Mouse (Mus musculus) lung, embryonic 16.5 days (tissue): ENCODE measurements around the gene Atrnl1. TPM values are rescaled to one million over a fixed set of nuclear protein-coding genes. Genes with fewer than 3 reads are reported as not detected.

ENCODE experiments used
- ATAC-seq: fragments of 200-750 bp; cut with Nextera tagmentation; 2 replicates; pipeline ENCODE4 v1.8.0; 2017; ENCODE audit warnings: low read depth, mild to moderate bottlenecking, moderate library complexity
- H3K27ac ChIP-seq: fragments of 300-500 bp; sonication (generic); 2 replicates; pipeline ENCODE4 v1.5.1; 2014; ENCODE audit warnings: mild to moderate bottlenecking, control low read depth, low read length
- H3K27me3 ChIP-seq: fragments of 300-500 bp; sonication (generic); 2 replicates; pipeline ENCODE4 v1.6.1; 2014; ENCODE audit warnings: low read depth, low read length, mixed read lengths; ENCODE audit not compliant: control insufficient read depth, insufficient read depth
- H3K36me3 ChIP-seq: fragments of 300-500 bp; sonication (generic); 2 replicates; pipeline ENCODE4 v1.6.1; 2014; ENCODE audit warnings: low read length; ENCODE audit not compliant: control insufficient read depth, insufficient read depth
- H3K4me1 ChIP-seq: fragments of 300-500 bp; sonication (generic); replicated peaks from 2 replicates; pipeline ENCODE4 v1.6.1; 2014; ENCODE audit warnings: low read length, mixed read lengths; ENCODE audit not compliant: control insufficient read depth, insufficient read depth
- H3K4me2 ChIP-seq: fragments of 300-500 bp; sonication (generic); 2 replicates; pipeline ENCODE4 v1.6.1; 2014; ENCODE audit warnings: low read depth, low read length, control low read depth
- H3K4me3 ChIP-seq: fragments of 300-500 bp; sonication (generic); 2 replicates; pipeline ENCODE4 v1.5.1; 2014; ENCODE audit warnings: mild to moderate bottlenecking, low read length, control low read depth
- H3K9ac ChIP-seq: fragments of 300-500 bp; sonication (generic); 2 replicates; pipeline ENCODE4 v1.6.1; 2014; ENCODE audit warnings: low read length, control low read depth
- H3K9me3 ChIP-seq: fragments of 300-500 bp; sonication (generic); 2 replicates; pipeline ENCODE4 v1.6.1; 2016; ENCODE audit warnings: low read length; ENCODE audit not compliant: control insufficient read depth
- WGBS: fragments of 180-500 bp; shearing (Covaris S2); extraction: QIAGEN DNeasy Blood & Tissue Kit; methylation state at CpG from one replicate; pipeline ENCODE4 v1.1.7; 2014; 5-methylcytosine and 5-hydroxymethylcytosine counted together
- polyA plus RNA-seq: library from polyadenylated mRNA; unstranded; fragments of >200 nt; fragmentation: Nextera tagmentation; extraction: Ambion mirVana; gene quantifications from 2 replicates; pipeline ENCODE4 v1.2.1, GENCODE M21; 2015

The Atrnl1 gene
- polyA plus RNA-seq, 1 experiment from 2014 or later, result 5.0 TPM

DNA sequence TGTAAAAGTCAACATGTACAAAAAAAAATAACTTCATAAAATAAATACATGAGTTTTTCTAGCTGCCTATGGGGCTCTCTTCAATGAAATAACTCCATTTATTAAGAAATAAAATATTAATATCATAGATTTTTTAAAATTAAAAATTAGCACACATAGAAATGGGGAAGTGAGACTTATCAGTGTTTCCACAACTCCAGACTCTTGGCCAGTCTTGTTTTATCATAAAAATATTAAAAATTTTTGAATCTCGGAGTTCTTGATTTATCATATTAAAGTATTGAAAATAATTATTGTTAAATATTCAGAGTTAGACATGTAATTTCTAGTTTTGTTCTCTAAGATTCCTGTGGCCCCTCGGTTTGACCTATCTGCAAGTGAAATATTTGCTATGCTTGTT, 337.7 kb downstream of the Atrnl1 start:
- Histone ChIP-seq H3K27me3 (no peaks in the 10 kb centered on the region), H3K4me2 (no peak overlapping the region), H3K36me3 (no peaks in the 10 kb centered on the region), H3K4me3 (no peak overlapping the region), H3K27ac (no peak overlapping the region), H3K9me3 (no peaks in the 10 kb centered on the region), H3K9ac (no peak overlapping the region), H3K4me1 (peaks cover 3% of the 10 kb centered on the region; the same call in 1 of the 2 replicates)
- 83% methylated on average over 2 of the region's 2 CpGs for WGBS
- ATAC-seq, result no peak

DNA sequence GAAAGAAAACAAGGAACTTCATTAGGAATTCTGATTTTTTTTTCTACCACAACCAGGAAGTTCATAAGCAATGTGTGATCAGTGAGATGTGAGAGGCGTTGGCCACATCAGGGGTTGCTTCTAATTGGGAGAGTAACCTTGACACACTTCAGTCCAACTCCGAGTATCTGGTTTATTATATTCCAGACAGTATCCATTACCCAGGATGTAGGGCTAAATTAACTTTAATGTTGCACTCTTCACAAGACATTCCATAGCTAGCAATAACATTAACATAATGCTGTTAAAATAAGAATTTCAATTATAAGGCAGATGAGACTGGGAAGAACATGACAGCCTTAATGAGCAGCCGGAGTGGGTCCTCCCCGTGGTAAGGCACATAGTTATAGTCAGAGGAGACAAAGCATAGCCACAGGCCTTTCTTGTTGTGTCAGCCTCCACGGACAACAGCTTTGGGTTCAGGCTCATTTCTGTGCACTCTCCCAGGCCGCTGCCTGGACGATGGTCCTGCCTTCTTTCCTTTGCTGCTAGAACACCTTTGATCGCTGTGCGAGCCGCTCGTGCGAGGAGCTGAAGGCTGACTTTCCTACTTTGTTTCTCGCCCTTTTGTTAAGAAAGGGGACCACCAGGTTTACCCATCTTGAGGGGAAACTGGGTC, 338.6 kb downstream of the Atrnl1 start:
- Histone ChIP-seq H3K4me3 (no peak overlapping the region), H3K4me1 (peaks cover 3% of the 10 kb centered on the region; the same call in 1 of the 2 replicates), H3K9ac (no peak overlapping the region), H3K27ac (no peak overlapping the region), H3K9me3 (no peaks in the 10 kb centered on the region), H3K4me2 (no peak overlapping the region), H3K36me3 (no peaks in the 10 kb centered on the region), H3K27me3 (no peaks in the 10 kb centered on the region)
- WGBS, result 86% methylated on average over 13 of the region's 13 CpGs
- no peak for ATAC-seq

DNA sequence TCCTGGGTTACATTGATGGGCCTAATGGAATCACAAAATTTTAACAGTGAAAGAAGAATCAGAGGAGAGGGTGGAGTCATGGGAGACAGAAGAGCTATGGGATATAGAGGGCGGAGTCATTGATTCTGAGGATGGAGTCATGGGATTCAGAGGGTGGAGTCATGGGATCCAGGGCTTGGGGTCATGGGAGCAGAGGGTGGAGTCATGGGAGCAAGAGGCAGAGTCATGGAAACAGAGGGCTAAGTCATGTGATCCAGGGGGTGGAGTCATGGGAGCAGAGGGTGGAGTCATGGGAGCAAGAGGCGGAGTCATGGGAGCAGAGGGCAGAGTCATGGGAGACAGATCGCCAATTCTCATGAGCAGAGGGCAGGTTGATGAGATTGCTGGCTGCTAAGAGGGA, 343.3 kb downstream of the Atrnl1 start:
- 95% methylated on average over 3 of the region's 3 CpGs for WGBS

DNA sequence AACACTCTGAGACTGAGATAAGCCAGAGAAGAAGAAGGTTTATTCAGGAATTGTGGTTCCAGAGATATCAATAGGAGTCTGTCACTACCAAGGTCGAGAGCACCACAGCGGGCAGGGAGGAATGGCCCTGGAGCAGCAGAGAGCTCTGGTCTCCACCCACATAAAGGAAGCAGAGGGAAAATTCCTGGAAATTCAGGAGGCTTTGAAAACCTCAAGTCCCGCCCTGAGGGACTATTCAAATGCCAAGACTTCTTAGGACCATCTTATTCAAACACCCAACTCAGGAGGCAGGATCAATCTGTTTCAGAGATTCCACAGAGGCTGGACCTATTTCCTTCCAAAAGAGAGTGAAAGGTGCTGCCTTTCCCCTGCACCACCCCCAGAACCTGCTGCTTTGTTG, 345.6 kb downstream of the Atrnl1 start:
- no peak overlapping the region for H3K4me2 ChIP-seq
- H3K9me3 ChIP-seq, result no peaks in the 10 kb centered on the region
- ATAC-seq, result no peak
- H3K27me3 ChIP-seq, result no peaks in the 10 kb centered on the region
- no peaks in the 10 kb centered on the region for H3K36me3 ChIP-seq
- no peak overlapping the region for H3K4me3 ChIP-seq
- 84% methylated on average over 3 of the region's 3 CpGs for WGBS
- no peak overlapping the region for H3K27ac ChIP-seq
- H3K9ac ChIP-seq, result no peak overlapping the region
- H3K4me1 ChIP-seq, result peaks cover 3% of the 10 kb centered on the region; the same call in 1 of the 2 replicates

More for the DNA sequence above, 343.3 kb downstream of the Atrnl1 start:
- H3K4me3 ChIP-seq, result no peak overlapping the region
- H3K9ac ChIP-seq, result no peak overlapping the region
- no peaks in the 10 kb centered on the region for H3K27me3 ChIP-seq
- peaks cover 3% of the 10 kb centered on the region; the same call in 1 of the 2 replicates for H3K4me1 ChIP-seq
- H3K4me2 ChIP-seq, result no peak overlapping the region
- H3K27ac ChIP-seq, result no peak overlapping the region
- ATAC-seq, result no peak
- no peaks in the 10 kb centered on the region for H3K9me3 ChIP-seq
- H3K36me3 ChIP-seq, result no peaks in the 10 kb centered on the region

DNA sequence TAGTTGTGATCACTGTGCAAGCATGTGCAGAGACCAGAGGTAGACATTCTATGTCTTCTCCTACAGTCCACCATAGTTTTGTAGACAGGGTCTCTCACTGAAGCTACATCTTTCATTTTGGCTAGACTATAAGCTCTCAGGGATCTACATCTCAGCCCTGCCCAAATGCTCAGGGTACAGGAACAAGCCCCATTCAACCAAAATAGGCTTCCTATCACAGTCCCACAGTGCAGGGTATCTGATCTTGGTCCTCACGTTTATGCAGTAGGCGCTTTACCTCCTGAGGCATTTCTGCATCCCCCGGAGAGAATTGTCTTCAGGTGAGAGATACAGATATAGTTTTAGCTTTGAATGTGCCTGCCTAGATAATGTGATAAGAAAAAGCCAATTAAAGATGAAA, 346.5 kb downstream of the Atrnl1 start:
- H3K4me3 ChIP-seq, result no peak overlapping the region
- WGBS, result 92% methylated on average over 3 of the region's 3 CpGs
- no peaks in the 10 kb centered on the region for H3K27me3 ChIP-seq
- H3K9ac ChIP-seq, result no peak overlapping the region
- ATAC-seq, result no peak
- H3K4me2 ChIP-seq, result no peak overlapping the region
- H3K9me3 ChIP-seq, result no peaks in the 10 kb centered on the region
- peaks cover 3% of the 10 kb centered on the region; the same call in 1 of the 2 replicates for H3K4me1 ChIP-seq
- H3K27ac ChIP-seq, result no peak overlapping the region
- H3K36me3 ChIP-seq, result no peaks in the 10 kb centered on the region

DNA sequence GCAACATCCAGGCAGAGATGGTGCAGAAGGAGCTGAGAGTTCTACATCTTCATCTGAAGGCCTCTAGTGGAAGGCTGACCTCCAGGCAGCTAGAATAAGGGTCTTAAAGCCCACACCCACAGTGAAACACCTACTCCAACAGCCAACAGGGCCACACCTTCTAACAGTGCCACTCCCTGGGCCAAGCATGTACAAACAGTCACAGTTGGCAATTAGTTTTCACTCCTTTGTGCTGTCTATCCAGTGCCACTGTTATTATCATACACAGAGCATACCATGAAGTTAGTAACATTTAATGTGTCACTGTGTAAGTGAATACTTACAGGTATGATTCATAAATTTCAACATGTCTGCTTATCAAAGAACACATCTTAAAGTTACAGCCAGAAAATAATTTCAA, 347.3 kb downstream of the Atrnl1 start:
- Histone ChIP-seq H3K27ac (no peak overlapping the region), H3K36me3 (no peaks in the 10 kb centered on the region)

GRCm38 (mm10) chr19:57958726-57959125, 347.9 kb downstream of the Atrnl1 start:
- H3K36me3 ChIP-seq, result no peaks in the 10 kb centered on the region
- H3K9ac ChIP-seq, result no peak overlapping the region
- no peak overlapping the region for H3K4me2 ChIP-seq
- H3K9me3 ChIP-seq, result no peaks in the 10 kb centered on the region
- H3K27me3 ChIP-seq, result no peaks in the 10 kb centered on the region
- H3K4me3 ChIP-seq, result no peak overlapping the region
- 80% methylated on average over 5 of the region's 5 CpGs for WGBS
- no peak for ATAC-seq
- no peak overlapping the region for H3K27ac ChIP-seq
- H3K4me1 ChIP-seq, result no peaks in the 10 kb centered on the region

More for the DNA sequence above, 347.3 kb downstream of the Atrnl1 start:
- no peak overlapping the region for H3K9ac ChIP-seq
- H3K4me3 ChIP-seq, result no peak overlapping the region
- H3K4me2 ChIP-seq, result no peak overlapping the region
- no peaks in the 10 kb centered on the region for H3K9me3 ChIP-seq
- H3K4me1 ChIP-seq, result no peaks in the 10 kb centered on the region
- H3K27me3 ChIP-seq, result no peaks in the 10 kb centered on the region
- no peak for ATAC-seq

- no peak overlapping the region for H3K4me2 ChIP-seq
- H3K9me3 ChIP-seq, result no peaks in the 10 kb centered on the region
- H3K4me3 ChIP-seq, result no peak overlapping the region
- H3K36me3 ChIP-seq, result no peaks in the 10 kb centered on the region
- no peak overlapping the region for H3K9ac ChIP-seq
- WGBS, result 87% methylated on average over 3 of the region's 3 CpGs
- no peak overlapping the region for H3K27ac ChIP-seq
- H3K4me1 ChIP-seq, result no peaks in the 10 kb centered on the region
- ATAC-seq, result no peak
- H3K27me3 ChIP-seq, result no peaks in the 10 kb centered on the region
Measured at GRCm38 (mm10) chr19:57961321-57961720, 350.5 kb downstream of the Atrnl1 start.

- H3K9ac ChIP-seq, result no peak overlapping the region
- no peaks in the 10 kb centered on the region for H3K36me3 ChIP-seq
- H3K27me3 ChIP-seq, result no peaks in the 10 kb centered on the region
- WGBS, result 79% methylated on average over 16 of the region's 16 CpGs
- H3K4me2 ChIP-seq, result no peak overlapping the region
- ATAC-seq, result no peak
- no peaks in the 10 kb centered on the region for H3K9me3 ChIP-seq
- H3K27ac ChIP-seq, result no peak overlapping the region
- no peaks in the 10 kb centered on the region for H3K4me1 ChIP-seq
- no peak overlapping the region for H3K4me3 ChIP-seq
Measured at GRCm38 (mm10) chr19:57961738-57962640, 351.2 kb downstream of the Atrnl1 start.
